Mouse (Mus musculus): ENCODE results near the gene Trio. TPM values are rescaled to one million over a fixed set of nuclear protein-coding genes. Genes with fewer than 3 reads are reported as not detected.

Trio gene
- polyA plus RNA-seq, 1 experiment, result 187 TPM

DNA sequence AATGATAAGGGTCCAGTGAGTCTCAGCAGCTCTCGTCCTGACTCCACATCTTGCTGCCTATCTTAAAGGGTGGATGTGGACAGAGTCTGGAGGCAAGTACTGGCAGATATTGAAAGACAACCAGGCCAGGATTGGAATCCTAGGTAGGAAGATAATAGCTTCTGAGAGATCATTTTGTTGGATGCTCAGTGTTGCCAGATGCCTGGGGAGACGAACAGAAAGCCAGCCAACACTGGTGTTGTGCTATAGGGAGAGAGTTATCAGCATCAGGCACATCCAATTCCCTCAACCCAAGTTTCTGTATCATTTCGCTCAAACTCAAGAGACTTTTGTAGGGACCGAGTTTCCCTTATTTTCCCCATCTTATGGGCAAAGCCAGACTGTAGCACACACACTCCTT, 238.5 kb downstream of the Trio start:
- Histone ChIP-seq H3K27me3 (ENCODE audit: control insufficient read depth, insufficient read depth, low read length) (no peaks in the 10 kb centered on the region), H3K27ac (ENCODE audit: insufficient read depth, low read length) (peak overlapping the region; percentile 28; the same call in 1 of the 2 replicates), H3K4me1 (ENCODE audit: control insufficient read depth, insufficient read depth, low read length) (peaks cover 41% of the 10 kb centered on the region), H3K4me3 (replicated peaks; ENCODE audit: insufficient read depth, low read depth, low read length) (no peak overlapping the region)
- 43% methylated on average over 4 of the region's 4 CpGs for WGBS
- DNase-seq, result peak; percentile 64 to 67
- no peak for TF ChIP-seq POLR2A (IDR thresholded peaks at IDR 0.05; ENCODE audit: borderline replicate concordance, insufficient read depth, low read length)
- TF ChIP-seq CTCF (IDR thresholded peaks at IDR 0.05; ENCODE audit: borderline replicate concordance, insufficient read depth, low read depth, low read length), result no peak

DNA sequence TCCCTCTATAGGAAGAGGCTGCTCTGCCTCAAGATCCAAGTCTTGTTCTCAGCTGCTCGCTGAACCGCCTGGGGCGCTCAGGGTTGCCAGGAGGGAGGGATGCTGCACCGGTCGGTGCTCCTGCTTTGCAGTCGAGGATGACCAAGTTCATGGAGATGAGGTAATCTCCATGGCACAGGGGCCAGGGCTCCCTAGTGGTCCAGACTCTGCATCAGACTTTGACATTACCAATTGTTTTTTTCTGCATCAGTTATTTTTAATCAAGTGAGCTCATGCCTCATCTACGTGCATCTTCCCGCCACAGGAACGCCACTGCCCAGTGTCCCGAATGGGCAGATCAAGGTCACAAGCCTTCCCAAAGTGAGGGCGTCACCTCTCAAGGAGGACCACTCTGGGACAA, 239.2 kb downstream of the Trio start:
- WGBS, result 36% methylated on average over 11 of the region's 11 CpGs
- H3K27me3 ChIP-seq (ENCODE audit: control insufficient read depth, insufficient read depth, low read length), result no peaks in the 10 kb centered on the region

DNA sequence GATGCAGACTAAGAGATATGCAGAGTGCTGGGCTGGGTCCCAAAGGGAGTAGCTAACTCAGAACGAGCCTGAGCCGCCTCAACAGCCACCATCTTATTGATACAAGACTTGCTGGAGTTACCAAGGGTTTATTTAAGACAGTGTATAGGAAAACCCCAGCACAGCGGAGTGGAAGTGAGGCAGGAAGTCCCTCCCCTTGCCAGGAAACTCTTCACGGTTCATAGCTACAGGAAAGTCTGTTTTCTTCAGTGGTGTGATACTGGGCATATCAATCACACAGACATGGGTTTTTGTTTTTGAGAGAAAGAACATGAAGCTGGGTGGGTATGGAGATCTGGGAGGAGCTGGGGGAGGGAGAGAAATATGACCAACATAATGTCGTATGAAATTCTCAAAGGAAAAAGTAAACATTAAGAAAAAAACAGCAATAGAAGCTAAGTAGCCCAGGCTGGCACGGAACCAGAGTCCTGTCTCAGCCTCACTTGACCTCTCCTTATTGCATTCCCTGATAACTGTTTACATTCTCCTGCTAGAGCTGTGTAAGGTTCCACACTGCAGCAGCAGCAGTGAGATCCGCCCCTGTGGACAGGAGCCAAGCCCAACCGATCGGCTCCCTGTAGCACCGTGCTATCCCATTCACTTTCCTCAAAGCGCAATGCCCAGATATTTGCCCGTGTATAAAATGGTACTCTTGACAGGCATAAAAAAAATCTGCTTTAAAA, 240.2 kb downstream of the Trio start:
- Histone ChIP-seq H3K4me1 (ENCODE audit: control insufficient read depth, insufficient read depth, low read length) (peaks cover 41% of the 10 kb centered on the region), H3K27me3 (ENCODE audit: control insufficient read depth, insufficient read depth, low read length) (no peaks in the 10 kb centered on the region), H3K4me3 (replicated peaks; ENCODE audit: insufficient read depth, low read depth, low read length) (no peak overlapping the region), H3K27ac (ENCODE audit: insufficient read depth, low read length) (no peak overlapping the region)
- 39% methylated on average over 12 of the region's 12 CpGs for WGBS
- no peak for TF ChIP-seq POLR2A (IDR thresholded peaks at IDR 0.05; ENCODE audit: borderline replicate concordance, insufficient read depth, low read length)
- no peak for TF ChIP-seq CTCF (IDR thresholded peaks at IDR 0.05; ENCODE audit: borderline replicate concordance, insufficient read depth, low read depth, low read length)
- DNase-seq, result peak in 1 of 2 experiments; percentile 52

More for the DNA sequence above, 239.2 kb downstream of the Trio start:
- peaks cover 41% of the 10 kb centered on the region for H3K4me1 ChIP-seq (ENCODE audit: control insufficient read depth, insufficient read depth, low read length)
- TF ChIP-seq CTCF (IDR thresholded peaks at IDR 0.05; ENCODE audit: borderline replicate concordance, insufficient read depth, low read depth, low read length) (no peak), POLR2A (IDR thresholded peaks at IDR 0.05; ENCODE audit: borderline replicate concordance, insufficient read depth, low read length) (no peak)
- peak; percentile 46 to 49 for DNase-seq
- no peak overlapping the region for H3K4me3 ChIP-seq (replicated peaks; ENCODE audit: insufficient read depth, low read depth, low read length)
- H3K27ac ChIP-seq (ENCODE audit: insufficient read depth, low read length), result no peak overlapping the region

DNA sequence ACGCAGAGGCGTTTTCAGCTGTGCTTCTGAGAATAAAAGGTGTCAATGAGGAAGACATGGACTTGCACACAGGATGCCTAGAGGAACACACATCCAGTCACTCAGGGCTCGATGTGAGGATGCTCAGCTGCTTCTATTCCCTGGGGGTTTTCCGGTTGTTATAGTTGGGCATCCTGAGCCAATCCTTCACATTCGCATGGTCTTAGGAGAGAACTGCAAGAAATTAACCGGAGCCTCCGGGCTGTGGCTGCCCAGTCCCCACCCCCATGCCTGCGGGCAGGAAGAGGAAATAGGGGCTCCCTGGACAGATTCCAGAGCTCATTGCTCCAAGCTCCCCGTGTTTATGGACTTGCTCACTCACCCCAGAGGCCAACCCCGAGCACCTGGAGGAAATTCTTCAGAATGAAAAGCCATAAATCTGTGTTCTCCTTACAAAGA, 241.5 kb downstream of the Trio start:
- no peak for DNase-seq
- Histone ChIP-seq H3K27me3 (ENCODE audit: control insufficient read depth, insufficient read depth, low read length) (no peaks in the 10 kb centered on the region), H3K27ac (ENCODE audit: insufficient read depth, low read length) (no peak overlapping the region), H3K4me3 (replicated peaks; ENCODE audit: insufficient read depth, low read depth, low read length) (no peak overlapping the region), H3K4me1 (ENCODE audit: control insufficient read depth, insufficient read depth, low read length) (peaks cover 44% of the 10 kb centered on the region)
- TF ChIP-seq CTCF (IDR thresholded peaks at IDR 0.05; ENCODE audit: borderline replicate concordance, insufficient read depth, low read depth, low read length), result no peak
- no peak for TF ChIP-seq POLR2A (IDR thresholded peaks at IDR 0.05; ENCODE audit: borderline replicate concordance, insufficient read depth, low read length)
- WGBS, result 39% methylated on average over 10 of the region's 10 CpGs

DNA sequence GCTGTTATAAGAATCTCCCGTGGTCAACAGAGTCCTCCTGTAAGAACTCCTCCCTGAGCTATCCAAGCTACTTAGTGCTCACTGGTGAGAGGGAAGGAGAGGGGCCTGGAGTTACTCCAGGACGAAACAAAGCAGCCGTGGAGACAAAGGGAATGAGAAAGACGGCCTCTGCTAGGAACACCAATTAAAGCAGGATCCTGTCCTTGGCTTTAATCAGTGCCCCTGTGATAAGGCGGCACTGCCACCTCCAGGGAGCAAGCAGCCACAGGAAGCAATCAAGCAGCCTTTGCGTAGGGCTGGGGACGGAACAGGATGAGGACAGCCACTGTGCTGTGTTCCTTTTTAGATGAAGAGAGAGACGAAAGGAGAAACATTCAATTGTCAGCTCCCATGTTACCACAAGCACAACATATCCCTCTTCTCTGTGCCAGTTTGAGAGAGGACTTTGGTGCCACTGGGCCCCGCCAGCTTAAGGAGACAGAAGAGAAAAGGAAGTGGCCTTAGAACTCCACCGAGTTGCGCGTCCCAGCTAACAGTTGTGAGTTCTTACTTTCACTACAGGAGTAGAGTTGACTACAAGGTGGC, 242.0 kb downstream of the Trio start:
- TF ChIP-seq POLR2A (IDR thresholded peaks at IDR 0.05; ENCODE audit: borderline replicate concordance, insufficient read depth, low read length) (no peak), CTCF (IDR thresholded peaks at IDR 0.05; ENCODE audit: borderline replicate concordance, insufficient read depth, low read depth, low read length) (0 out of 2 replicates have a peak, but pooled peaks have one; percentile 10)

DNA sequence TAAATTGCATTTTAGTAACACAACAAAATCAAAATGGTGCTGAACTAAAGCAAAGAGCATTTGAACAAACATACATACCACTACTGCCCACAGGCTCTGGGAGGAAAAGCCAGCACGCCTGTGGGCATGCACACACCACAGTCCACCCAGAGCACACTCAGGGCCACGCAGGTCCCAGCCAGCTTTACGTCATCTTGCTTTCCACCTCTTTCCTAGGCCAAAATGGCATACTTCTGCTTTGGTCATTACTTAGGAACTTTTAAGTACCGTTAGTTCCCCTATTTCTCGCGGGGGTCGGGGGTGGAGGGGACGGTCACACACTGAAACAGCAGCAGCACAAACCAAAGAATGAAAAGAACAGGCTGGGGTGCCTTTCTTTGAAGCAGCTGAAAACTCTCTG, 242.6 kb downstream of the Trio start:
- TF ChIP-seq POLR2A (IDR thresholded peaks at IDR 0.05; ENCODE audit: borderline replicate concordance, insufficient read depth, low read length) (no peak), CTCF (IDR thresholded peaks at IDR 0.05; ENCODE audit: borderline replicate concordance, insufficient read depth, low read depth, low read length) (no peak)
- no peaks in the 10 kb centered on the region for H3K27me3 ChIP-seq (ENCODE audit: control insufficient read depth, insufficient read depth, low read length)
- DNase-seq, result no peak
- peaks cover 42% of the 10 kb centered on the region for H3K4me1 ChIP-seq (ENCODE audit: control insufficient read depth, insufficient read depth, low read length)
- WGBS, result 50% methylated on average over 8 of the region's 8 CpGs
- H3K27ac ChIP-seq (ENCODE audit: insufficient read depth, low read length), result no peak overlapping the region
- H3K4me3 ChIP-seq (replicated peaks; ENCODE audit: insufficient read depth, low read depth, low read length), result no peak overlapping the region

More for the DNA sequence above, 242.0 kb downstream of the Trio start:
- H3K27me3 ChIP-seq (ENCODE audit: control insufficient read depth, insufficient read depth, low read length), result no peaks in the 10 kb centered on the region
- no peak overlapping the region for H3K4me3 ChIP-seq (replicated peaks; ENCODE audit: insufficient read depth, low read depth, low read length)
- peaks cover 45% of the 10 kb centered on the region for H3K4me1 ChIP-seq (ENCODE audit: control insufficient read depth, insufficient read depth, low read length)
- H3K27ac ChIP-seq (ENCODE audit: insufficient read depth, low read length), result peak overlapping the region; percentile 23; the same call in 1 of the 2 replicates
- no peak for DNase-seq
- 48% methylated on average over 12 of the region's 12 CpGs for WGBS

DNA sequence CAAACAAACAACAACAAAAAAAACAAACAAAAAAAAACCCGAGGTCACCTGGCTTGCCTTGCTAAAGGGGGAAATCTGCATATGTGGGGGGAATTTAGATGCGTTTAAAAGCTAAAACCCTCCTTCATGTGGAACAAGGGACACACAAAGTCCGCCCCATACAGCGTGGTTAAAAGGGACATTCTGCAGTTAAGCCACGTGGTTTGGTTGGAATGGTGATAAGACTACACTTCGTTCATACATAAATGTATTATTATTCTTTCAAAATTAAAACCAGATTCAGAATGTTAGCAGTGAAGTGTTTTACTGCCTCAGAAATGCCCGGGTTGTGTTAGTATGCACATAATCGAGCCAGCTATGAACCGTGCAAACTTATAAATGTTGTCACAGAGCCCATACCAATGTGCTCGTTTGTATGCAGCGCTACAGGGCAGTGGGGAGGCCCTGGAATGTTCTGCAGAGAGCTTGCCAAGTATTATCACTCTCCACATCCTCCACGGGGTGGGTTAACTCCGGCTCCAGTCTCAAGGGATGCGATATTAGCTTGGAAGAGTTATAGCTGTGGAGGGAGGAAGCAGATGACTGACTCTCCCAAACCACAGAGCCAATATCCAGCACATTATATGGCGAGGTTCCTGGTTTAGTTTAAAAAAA, 243.1 kb downstream of the Trio start:
- Histone ChIP-seq H3K4me1 (ENCODE audit: control insufficient read depth, insufficient read depth, low read length) (peaks cover 38% of the 10 kb centered on the region), H3K4me3 (replicated peaks; ENCODE audit: insufficient read depth, low read depth, low read length) (no peak overlapping the region), H3K27me3 (ENCODE audit: control insufficient read depth, insufficient read depth, low read length) (no peaks in the 10 kb centered on the region), H3K27ac (ENCODE audit: insufficient read depth, low read length) (no peak overlapping the region)
- WGBS, result 41% methylated on average over 15 of the region's 15 CpGs
- DNase-seq, result no peak
- no peak for TF ChIP-seq CTCF (IDR thresholded peaks at IDR 0.05; ENCODE audit: borderline replicate concordance, insufficient read depth, low read depth, low read length)
- TF ChIP-seq POLR2A (IDR thresholded peaks at IDR 0.05; ENCODE audit: borderline replicate concordance, insufficient read depth, low read length), result no peak
